Mouse (Mus musculus) embryonic facial prominence, embryonic 14.5 days (tissue): Measurements from ENCODE around the gene Myo9b. TPM values are rescaled to one million over a fixed set of nuclear protein-coding genes. Genes with fewer than 3 reads are reported as not detected.
A peak's percentile ranks its signal among the peaks of the same experiment; 100 is the strongest.

ENCODE experiments used
- ATAC-seq: fragments of 200-750 bp; cut with Nextera tagmentation; 2 replicates; pipeline ENCODE4 v1.8.0; 2017; ENCODE audit warnings: low read depth, moderate number of reproducible peaks, moderate TSS enrichment
- DNase-seq: peaks from one replicate; pipeline ENCODE4 v3.0.0-alpha.2; 2015; ENCODE audit warnings: low spot score
- H3K27ac ChIP-seq: fragments of 300-500 bp; sonication (generic); replicated peaks from 2 replicates; pipeline ENCODE4 v1.5.1; 2014; ENCODE audit warnings: low read depth, mild to moderate bottlenecking, low read length, moderate library complexity
- H3K27me3 ChIP-seq: fragments of 300-500 bp; sonication (generic); replicated peaks from 2 replicates; pipeline ENCODE4 v1.6.1; 2014; ENCODE audit warnings: low read length; ENCODE audit not compliant: control insufficient read depth, insufficient read depth
- H3K36me3 ChIP-seq: fragments of 300-500 bp; sonication (generic); 2 replicates; pipeline ENCODE4 v1.6.1; 2014; ENCODE audit warnings: low read length, mixed read lengths; ENCODE audit not compliant: control insufficient read depth, insufficient read depth
- H3K4me1 ChIP-seq: fragments of 300-500 bp; sonication (generic); 2 replicates; pipeline ENCODE4 v1.6.1; 2014; ENCODE audit warnings: antibody characterized with exemption, low read length; ENCODE audit not compliant: control insufficient read depth, insufficient read depth
- H3K4me2 ChIP-seq: fragments of 300-500 bp; sonication (generic); 2 replicates; pipeline ENCODE4 v1.6.1; 2014; ENCODE audit warnings: low read depth, mild to moderate bottlenecking, low read length, moderate library complexity, mixed read lengths
- H3K4me3 ChIP-seq: fragments of 300-500 bp; sonication (generic); 2 replicates; pipeline ENCODE4 v1.5.1; 2014; ENCODE audit warnings: low read depth, mild to moderate bottlenecking, low read length
- H3K9ac ChIP-seq: fragments of 300-500 bp; sonication (generic); 2 replicates; pipeline ENCODE4 v1.6.1; 2014; ENCODE audit warnings: low read depth, mild to moderate bottlenecking, low read length, moderate library complexity, mixed read lengths
- H3K9me3 ChIP-seq: fragments of 300-500 bp; sonication (generic); 2 replicates; pipeline ENCODE4 v1.6.1; 2016; ENCODE audit warnings: low read length; ENCODE audit not compliant: control insufficient read depth
- WGBS: fragments of 180-500 bp; shearing (Covaris S2); extraction: QIAGEN DNeasy Blood & Tissue Kit; methylation state at CpG from one replicate; pipeline ENCODE4 v1.1.7; 2014; 5-methylcytosine and 5-hydroxymethylcytosine counted together
- polyA plus RNA-seq: library from polyadenylated mRNA; unstranded; fragments of >200 nt; fragmentation: Nextera tagmentation; extraction: Ambion mirVana; gene quantifications from 2 replicates; pipeline ENCODE4 v1.2.1, GENCODE M21; 2014

The Myo9b gene
- polyA plus RNA-seq, 1 experiment from 2014 or later: 24.1 TPM

GRCm38 (mm10) chr8:71351520-71351919 lies 79.0 kb downstream of the Myo9b start:
- no peak overlapping the region for H3K4me2 ChIP-seq
- ATAC-seq: no peak
- H3K27ac ChIP-seq: no peak overlapping the region
- 96% methylated on average over 1 of the region's 1 CpGs for WGBS
- H3K9me3 ChIP-seq: no peaks in the 10 kb centered on the region
- no peaks in the 10 kb centered on the region for H3K4me1 ChIP-seq
- no peak for DNase-seq
- H3K4me3 ChIP-seq: no peak overlapping the region
- H3K9ac ChIP-seq: no peak overlapping the region
- no peaks in the 10 kb centered on the region for H3K27me3 ChIP-seq
- H3K36me3 ChIP-seq: peaks cover 99% of the 10 kb centered on the region

DNA sequence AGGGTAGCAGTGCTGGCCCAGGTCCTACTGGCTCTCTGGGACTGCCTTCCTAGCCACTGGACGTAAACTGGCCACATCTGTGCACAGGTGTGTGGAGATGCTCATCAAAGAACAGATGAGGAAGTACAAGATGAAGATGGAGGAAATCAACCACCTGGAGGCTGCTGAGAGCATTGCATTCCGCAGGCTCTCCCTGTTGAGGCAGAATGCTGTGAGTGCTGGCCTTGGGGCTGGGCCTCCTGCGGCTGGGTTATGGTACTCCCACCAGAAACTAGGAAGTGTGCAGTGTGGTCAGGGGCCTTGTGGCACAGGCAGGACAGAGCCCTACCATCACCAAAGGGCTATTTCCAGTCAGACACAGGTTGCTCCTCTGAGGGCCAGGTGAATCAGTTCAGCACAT lies 85.5 kb downstream of the Myo9b start:
- DNase-seq: no peak
- no peak overlapping the region for H3K4me2 ChIP-seq
- no peak overlapping the region for H3K9ac ChIP-seq
- no peaks in the 10 kb centered on the region for H3K4me1 ChIP-seq
- peaks cover 83% of the 10 kb centered on the region for H3K36me3 ChIP-seq
- H3K9me3 ChIP-seq: no peaks in the 10 kb centered on the region
- no peak overlapping the region for H3K27ac ChIP-seq
- H3K4me3 ChIP-seq: no peak overlapping the region
- H3K27me3 ChIP-seq: no peaks in the 10 kb centered on the region
- WGBS: 72% methylated on average over 3 of the region's 3 CpGs
- ATAC-seq: no peak

GRCm38 (mm10) chr8:71366771-71367528 lies 94.4 kb downstream of the Myo9b start, which contains the start of gene Use1:
Gene Use1, plus strand, starts transcription at chr8:71366848.
- Histone ChIP-seq H3K9ac (peak within 1 kb of the TSS; percentile 77), H3K27me3 (no peaks in the 10 kb centered on the region), H3K4me3 (peak within 1 kb of the TSS; percentile 69), H3K4me1 (peaks cover 16% of the 10 kb centered on the region), H3K4me2 (peak within 1 kb of the TSS; percentile 77), H3K27ac (peak within 1 kb of the TSS; percentile 95), H3K36me3 (peaks cover 12% of the 10 kb centered on the region), H3K9me3 (no peaks in the 10 kb centered on the region)
- DNase-seq (peak; percentile 98), ATAC-seq (peak; percentile 83)
- WGBS: under 1% methylated on average over 51 of the region's 56 CpGs

GRCm38 (mm10) chr8:71367529-71368176 lies 95.1 kb downstream of the Myo9b start:
- 40% methylated on average over 17 of the region's 17 CpGs for WGBS
- no peak for ATAC-seq

DNA sequence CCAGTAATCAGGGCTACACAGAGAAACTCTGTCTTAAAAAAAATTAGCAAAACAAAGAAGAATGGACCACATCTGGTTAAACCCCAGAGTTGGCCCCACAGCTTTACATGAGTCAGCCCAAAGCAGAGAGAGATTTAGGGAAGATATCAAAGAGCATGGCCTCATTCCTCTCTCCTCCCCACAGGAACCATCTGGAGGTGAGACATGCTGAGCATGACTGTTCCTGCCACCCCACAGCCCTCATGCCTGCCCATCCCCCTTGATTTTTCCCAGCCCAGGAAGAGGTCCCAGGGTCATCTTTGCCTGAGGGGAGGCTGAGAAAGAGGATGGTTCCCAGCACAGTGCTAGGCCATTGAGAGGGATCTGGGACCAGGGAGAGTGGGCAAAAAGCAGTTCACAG lies 95.9 kb downstream of the Myo9b start:
- Histone ChIP-seq H3K9ac (no peak overlapping the region), H3K4me3 (no peak overlapping the region), H3K9me3 (no peaks in the 10 kb centered on the region), H3K27ac (peak overlapping the region; percentile 95; the same call in 1 of the 2 replicates), H3K4me1 (peaks cover 16% of the 10 kb centered on the region), H3K27me3 (no peaks in the 10 kb centered on the region), H3K4me2 (peak overlapping the region; percentile 77), H3K36me3 (peaks cover 16% of the 10 kb centered on the region)
- no peak for ATAC-seq
- no peak for DNase-seq

More at GRCm38 (mm10) chr8:71367529-71368176, 95.1 kb downstream of the Myo9b start:
- no peaks in the 10 kb centered on the region for H3K27me3 ChIP-seq
- H3K4me3 ChIP-seq: peak overlapping the region; percentile 69
- no peaks in the 10 kb centered on the region for H3K9me3 ChIP-seq
- peak overlapping the region; percentile 77 for H3K4me2 ChIP-seq
- H3K27ac ChIP-seq: peak overlapping the region; percentile 95
- H3K4me1 ChIP-seq: peaks cover 16% of the 10 kb centered on the region
- peaks cover 12% of the 10 kb centered on the region for H3K36me3 ChIP-seq
- H3K9ac ChIP-seq: peak overlapping the region; percentile 77
- no peak for DNase-seq

DNA sequence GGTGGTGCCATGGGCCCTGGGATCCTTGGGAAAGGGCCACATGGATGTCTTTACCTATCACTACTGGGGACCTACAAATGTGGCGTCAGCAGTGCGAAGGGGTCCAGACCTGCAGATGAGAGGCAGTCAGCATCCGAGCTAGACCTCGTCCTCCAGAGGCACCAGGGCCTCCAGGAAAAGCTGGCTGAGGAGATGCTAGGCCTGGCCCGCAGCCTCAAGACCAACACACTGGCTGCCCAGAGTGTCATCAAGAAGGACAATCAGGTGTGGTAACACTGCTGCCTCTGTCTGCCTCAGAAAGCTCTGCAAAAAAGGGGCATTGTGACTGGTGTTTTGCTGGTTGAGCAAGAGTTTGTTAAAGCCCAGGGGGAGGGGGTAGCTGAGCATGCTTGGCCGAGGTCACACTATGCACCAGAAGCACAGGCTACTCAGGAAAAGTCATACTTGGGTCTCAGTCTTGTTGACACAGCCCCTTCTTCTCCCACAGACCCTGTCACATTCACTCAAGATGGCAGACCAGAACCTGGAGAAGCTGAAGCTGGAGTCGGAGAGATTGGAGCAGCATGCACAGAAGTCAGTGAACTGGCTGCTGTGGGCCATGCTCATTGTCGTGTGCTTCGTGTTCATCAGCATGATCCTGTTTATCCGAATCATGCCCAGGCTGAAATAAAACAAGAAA lies 96.7 kb downstream of the Myo9b start:
- Histone ChIP-seq H3K9me3 (no peaks in the 10 kb centered on the region), H3K4me1 (peaks cover 16% of the 10 kb centered on the region), H3K4me3 (no peak overlapping the region), H3K36me3 (peaks cover 25% of the 10 kb centered on the region), H3K9ac (no peak overlapping the region), H3K27ac (no peak overlapping the region), H3K4me2 (no peak overlapping the region), H3K27me3 (no peaks in the 10 kb centered on the region)
- 88% methylated on average over 10 of the region's 10 CpGs for WGBS
- DNase-seq (no peak), ATAC-seq (no peak)

DNA sequence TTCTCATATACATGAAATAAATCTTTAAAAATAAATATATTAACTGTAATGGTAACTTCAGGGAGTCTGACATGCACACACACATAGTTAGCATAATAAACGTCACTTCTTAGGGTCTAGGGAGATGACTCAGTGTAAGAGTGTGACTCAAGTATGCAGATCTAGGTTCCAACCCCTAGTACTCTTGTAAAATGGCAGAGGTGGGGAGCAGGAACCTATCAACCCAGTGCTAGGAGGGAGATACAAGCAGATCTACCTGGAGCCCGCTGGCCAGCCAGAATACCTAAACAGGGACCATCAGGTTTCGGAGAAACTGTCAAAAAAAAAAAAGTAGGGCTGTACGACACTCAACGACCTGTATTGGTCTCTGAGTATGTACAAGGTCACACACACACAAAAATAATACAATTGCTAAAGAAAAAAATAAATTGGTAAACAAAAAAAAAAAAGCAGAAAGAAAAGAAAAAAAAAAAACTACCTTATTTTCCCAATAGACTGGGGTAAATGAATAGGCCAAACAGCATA lies 98.3 kb downstream of the Myo9b start:
- peak overlapping the region; percentile 82; the same call in 1 of the 2 replicates for H3K27ac ChIP-seq
- H3K9me3 ChIP-seq: no peaks in the 10 kb centered on the region
- DNase-seq (no peak), ATAC-seq (no peak)
- H3K4me2 ChIP-seq: peak overlapping the region; percentile 48
- no peaks in the 10 kb centered on the region for H3K27me3 ChIP-seq
- H3K9ac ChIP-seq: no peak overlapping the region; the same call in 1 of the 2 replicates
- peaks cover 21% of the 10 kb centered on the region for H3K4me1 ChIP-seq
- 15% methylated on average over 5 of the region's 5 CpGs for WGBS
- H3K36me3 ChIP-seq: peaks cover 41% of the 10 kb centered on the region
- H3K4me3 ChIP-seq: peak overlapping the region; percentile 67

GRCm38 (mm10) chr8:71371236-71371848 lies 98.8 kb downstream of the Myo9b start, which contains the start of gene Ocel1:
Gene Ocel1, plus strand, starts transcription at chr8:71371298.
- H3K4me2 ChIP-seq: peak within 1 kb of the TSS; percentile 48
- H3K4me3 ChIP-seq: peak within 1 kb of the TSS; percentile 67
- under 1% methylated on average over 39 of the region's 68 CpGs for WGBS
- H3K9me3 ChIP-seq: no peaks in the 10 kb centered on the region
- ATAC-seq: peak; percentile 90
- no peaks in the 10 kb centered on the region for H3K27me3 ChIP-seq
- peak within 1 kb of the TSS; percentile 82 for H3K27ac ChIP-seq
- H3K36me3 ChIP-seq: peaks cover 41% of the 10 kb centered on the region
- H3K4me1 ChIP-seq: peaks cover 24% of the 10 kb centered on the region
- peak; percentile 99 for DNase-seq
- H3K9ac ChIP-seq: peak within 1 kb of the TSS; percentile 66
